In genomic region chr2:105677434-105678105, GRCm38 (mm10) we compare ENCODE assay signal across 14 mouse cellular contexts. TPM values are rescaled to one million over a fixed set of nuclear protein-coding genes. Genes with fewer than 3 reads are reported as not detected.
DNase-seq lines count a peak whose midpoint lies in the region; ATAC-seq and TF ChIP-seq lines count a peak whose summit lies in the region.
"Had no signal": no experiment of that assay in that cellular context is flagged by ENCODE, and none has a peak within 500 bp of the region (broad histone marks: within the 10 kb centered on the region; RNA-seq: fewer than 3 reads in every experiment).

No protein-coding gene starts in this region.

- H3K4me2 ChIP-seq in forebrain, embryonic 12.5 days = peak overlapping the region; percentile 73
- H3K4me2 ChIP-seq in midbrain, embryonic 12.5 days (replicated peaks) = peak overlapping the region; percentile 59

- H3K9me3 ChIP-seq in E14TG2a.4 (ENCODE audit: low read length) = no peaks in the 10 kb centered on the region
- H3K9me3 ChIP-seq in ES-Bruce4 (replicated peaks; ENCODE audit: control insufficient read depth, insufficient read depth, low read length, poor library complexity, severe bottlenecking) = no peaks in the 10 kb centered on the region
- no peaks in the 10 kb centered on the region for H3K9me3 ChIP-seq in forebrain, embryonic 12.5 days
- no peaks in the 10 kb centered on the region for H3K9me3 ChIP-seq in midbrain, embryonic 12.5 days
- H3K9me3 ChIP-seq: limb, embryonic 12.5 days had no signal

- TF ChIP-seq CTCF in E14TG2a.4 (conservative IDR thresholded peaks at IDR 0.05; ENCODE audit: low read length) = no peak
- TF ChIP-seq CTCF in ES-Bruce4 (IDR thresholded peaks at IDR 0.05; ENCODE audit: low read depth, low read length) = no peak

- peak; percentile 55; the same call in 1 of the 2 replicates for TF ChIP-seq EP300 in ES-Bruce4 (IDR thresholded peaks at IDR 0.05; ENCODE audit: insufficient read depth, low read depth, low read length)

- H3K4me3 ChIP-seq in E14TG2a.4 (replicated peaks; ENCODE audit: low read length) (peak overlapping the region; percentile 84), ES-Bruce4 (ENCODE audit: low read depth, low read length) (no peak overlapping the region)
- H3K4me3 ChIP-seq in forebrain, embryonic 12.5 days (replicated peaks) = peak overlapping the region; percentile 80
- H3K4me3 ChIP-seq in midbrain, embryonic 12.5 days = peak overlapping the region; percentile 54

- H3K27me3 ChIP-seq in E14TG2a.4 (ENCODE audit: insufficient read depth, low read length) = peaks cover 62% of the 10 kb centered on the region
- peaks cover 33% of the 10 kb centered on the region for H3K27me3 ChIP-seq in ES-Bruce4 (ENCODE audit: control insufficient read depth, insufficient read depth, low read length, poor library complexity, severe bottlenecking)
- H3K27me3 ChIP-seq in forebrain, embryonic 12.5 days = peaks cover 63% of the 10 kb centered on the region
- peaks cover 95% of the 10 kb centered on the region for H3K27me3 ChIP-seq in midbrain, embryonic 12.5 days

- DNase-seq in adrenal gland, postnatal 14 days = no peak
- no peak for DNase-seq in thymus, adult 18-20 months
- DNase-seq in adipocyte (ENCODE audit: low spot score) = no peak
- DNase-seq: kidney, adult 8-10 months; right cerebral cortex, postnatal 14 days; thymus, postnatal 14 days had no signal

- H3K36me3 ChIP-seq in E14TG2a.4 (ENCODE audit: insufficient read depth, low read length) (peaks cover 5% of the 10 kb centered on the region; the same call in 1 of the 2 replicates), ES-Bruce4 (ENCODE audit: control insufficient read depth, insufficient read depth, low read length, poor library complexity, severe bottlenecking) (no peaks in the 10 kb centered on the region)
- no peaks in the 10 kb centered on the region for H3K36me3 ChIP-seq in forebrain, embryonic 12.5 days (replicated peaks)
- no peaks in the 10 kb centered on the region for H3K36me3 ChIP-seq in midbrain, embryonic 12.5 days
- H3K36me3 ChIP-seq: limb, embryonic 12.5 days had no signal

- ATAC-seq in forebrain, embryonic 12.5 days (ENCODE audit: low FRiP score) = no peak
- ATAC-seq in midbrain, embryonic 12.5 days (ENCODE audit: low FRiP score, low read depth) = no peak

- no peak for TF ChIP-seq POLR2A in ES-Bruce4 (IDR thresholded peaks at IDR 0.05; ENCODE audit: insufficient read depth, low read length)

- no peak overlapping the region for H3K9ac ChIP-seq in ES-Bruce4 (ENCODE audit: low read depth, poor library complexity, severe bottlenecking)
- peak overlapping the region; percentile 97 for H3K9ac ChIP-seq in forebrain, embryonic 12.5 days
- H3K9ac ChIP-seq in midbrain, embryonic 12.5 days (replicated peaks) = peak overlapping the region; percentile 76
- H3K9ac ChIP-seq: limb, embryonic 12.5 days had no signal

- WGBS in forebrain, embryonic 12.5 days = under 1% methylated on average over 11 of the region's 11 CpGs
- WGBS in midbrain, embryonic 12.5 days = 0% methylated on average over 11 of the region's 11 CpGs

- H3K4me1 ChIP-seq in E14TG2a.4 (replicated peaks; ENCODE audit: low read depth, low read length) (peaks cover 79% of the 10 kb centered on the region), ES-Bruce4 (ENCODE audit: control insufficient read depth, insufficient read depth, low read length) (no peaks in the 10 kb centered on the region)
- peaks cover 65% of the 10 kb centered on the region for H3K4me1 ChIP-seq in forebrain, embryonic 12.5 days
- peaks cover 54% of the 10 kb centered on the region for H3K4me1 ChIP-seq in midbrain, embryonic 12.5 days

- H3K27ac ChIP-seq in ES-Bruce4 (ENCODE audit: insufficient read depth, low read length) = no peak overlapping the region
- peak overlapping the region; percentile 96 for H3K27ac ChIP-seq in forebrain, embryonic 12.5 days
- H3K27ac ChIP-seq in midbrain, embryonic 12.5 days (replicated peaks) = peak overlapping the region; percentile 81
- H3K27ac ChIP-seq: limb, embryonic 12.5 days; macrophage had no signal

RNA-seq across cellular contexts. Expression of gene Pax6, which starts 8.9 kb away (rescaled TPM):
- polyA plus RNA-seq in ES-Bruce4 (2011; ENCODE audit: insufficient read depth, insufficient read length, low read depth, missing spikeins) = 1.6 and 2.5 TPM in 2 replicates
- 110 and 111 TPM in 2 replicates for polyA plus RNA-seq in forebrain, embryonic 12.5 days (2016; fragmentation: Nextera tagmentation; extraction: Ambion mirVana)
- polyA plus RNA-seq in midbrain, embryonic 12.5 days (2016; fragmentation: Nextera tagmentation; extraction: Ambion mirVana) = 21.5 and 74.8 TPM in 2 replicates
- 0.83 TPM in 1 of 2 replicates, not detected in the other for total RNA-seq in adrenal gland, postnatal 14 days (2021)
- total RNA-seq: common myeloid progenitor, adult 5-6 weeks had no signal
- polyA plus RNA-seq: gonadal fat pad, adult 2 months; limb, embryonic 12.5 days; macrophage had no signal
